Mouse (Mus musculus) left cerebral cortex, adult 18-20 months (tissue): Measurements from ENCODE around the gene Mrpl43. TPM values are rescaled to one million over a fixed set of nuclear protein-coding genes. Genes with fewer than 3 reads are reported as not detected.
"Not testable (repeated sequence)": the region's sequence is repeated elsewhere in the genome, so short reads cannot be mapped to it uniquely, and the experiment has no call there.

Experiments used
- DNase-seq, 2 experiments: peaks; one replicate each; pipeline ENCODE4 v3.0.0; 2021 to 2022; ENCODE audit warnings: low spot score in 2 of 2, mixed read lengths in 1 of 2
- long read RNA-seq, 2 experiments: library from polyadenylated mRNA; stranded (forward); transcript quantifications; one replicate each; pipeline ENCODE4 v2.0.0; 2021
- total RNA-seq, 2 experiments: library from RNA; stranded (reverse); gene quantifications; 2 replicates each; pipeline ENCODE4 v1.2.3; 2021

The Mrpl43 gene
- total RNA-seq: 10 to 100 TPM; 38.9 to 44.2 TPM
- long read RNA-seq, experiment 1, transcript Mrpl43-201 (3 exons, 1,398 nt): major isoform, 30 of 40 reads
- long read RNA-seq, experiment 1, partial matches to known transcripts: 3 of 40 reads
- long read RNA-seq, experiment 1, other reads (novel, unspliced or antisense): 5 of 40 reads
- long read RNA-seq, experiment 2, transcript Mrpl43-201 (3 exons, 1,398 nt): major isoform, 23 of 29 reads
- long read RNA-seq, experiment 2, partial matches to known transcripts: 1 of 29 reads
- long read RNA-seq, experiment 2, other reads (novel, unspliced or antisense): 2 of 29 reads

- peak; percentile 98 for DNase-seq
Observed at GRCm38 (mm10) chr19:45005957-45006712, at the start of gene Mrpl43. Gene Mrpl43, minus strand, starts transcription at chr19:45006442.

GRCm38 (mm10) chr19:45054892-45055690 is 48.8 kb upstream of the Mrpl43 start:
- peak; percentile 52 to 54 for DNase-seq

GRCm38 (mm10) chr19:45053451-45053850 is 47.2 kb upstream of the Mrpl43 start:
- no peak for DNase-seq

GRCm38 (mm10) chr19:45049523-45049922 is 43.3 kb upstream of the Mrpl43 start:
- no peak for DNase-seq

GRCm38 (mm10) chr19:45048644-45049365 is 42.6 kb upstream of the Mrpl43 start:
- no peak for DNase-seq

- peak; percentile 82 to 88 for DNase-seq
Observed at GRCm38 (mm10) chr19:45047935-45048643, 41.8 kb upstream of the Mrpl43 start.

GRCm38 (mm10) chr19:45047417-45047934 is 41.2 kb upstream of the Mrpl43 start, which contains the start of gene Sfxn3:
Gene Sfxn3, plus strand, starts transcription at chr19:45047503.
- DNase-seq: peak; percentile 91 to 94

- peak; percentile 84 to 88 for DNase-seq
Observed at GRCm38 (mm10) chr19:45046523-45047321, 40.5 kb upstream of the Mrpl43 start.

GRCm38 (mm10) chr19:45045651-45046050 is 39.4 kb upstream of the Mrpl43 start, which contains the start of gene Pdzd7:
Gene Pdzd7, minus strand, starts transcription at chr19:45045717.
- no peak for DNase-seq

- DNase-seq: no peak
Observed at GRCm38 (mm10) chr19:45045236-45045635, 39.0 kb upstream of the Mrpl43 start.

- no peak for DNase-seq
Observed at GRCm38 (mm10) chr19:45044389-45044927, 38.2 kb upstream of the Mrpl43 start.

GRCm38 (mm10) chr19:45040214-45040613 is 34.0 kb upstream of the Mrpl43 start:
- DNase-seq: no peak

- not testable (repeated sequence) for DNase-seq
Observed at GRCm38 (mm10) chr19:45038198-45038597, 32.0 kb upstream of the Mrpl43 start.

- DNase-seq: peak in 1 of 2 experiments; percentile 49
Observed at GRCm38 (mm10) chr19:45036867-45037266, 30.6 kb upstream of the Mrpl43 start.

- no peak for DNase-seq
Observed at GRCm38 (mm10) chr19:45032570-45033332, 26.5 kb upstream of the Mrpl43 start.

GRCm38 (mm10) chr19:45031780-45032179 is 25.5 kb upstream of the Mrpl43 start:
- DNase-seq: peak; percentile 70 to 76

- peak; percentile 82 to 86 for DNase-seq
Observed at GRCm38 (mm10) chr19:45030746-45031693, 24.8 kb upstream of the Mrpl43 start.
